Mouse (Mus musculus): ENCODE results near the gene Ace. TPM values are rescaled to one million over a fixed set of nuclear protein-coding genes. Genes with fewer than 3 reads are reported as not detected.

The Ace gene
- polyA plus RNA-seq, 1 experiment from 2014 or later: 3.1 TPM

DNA sequence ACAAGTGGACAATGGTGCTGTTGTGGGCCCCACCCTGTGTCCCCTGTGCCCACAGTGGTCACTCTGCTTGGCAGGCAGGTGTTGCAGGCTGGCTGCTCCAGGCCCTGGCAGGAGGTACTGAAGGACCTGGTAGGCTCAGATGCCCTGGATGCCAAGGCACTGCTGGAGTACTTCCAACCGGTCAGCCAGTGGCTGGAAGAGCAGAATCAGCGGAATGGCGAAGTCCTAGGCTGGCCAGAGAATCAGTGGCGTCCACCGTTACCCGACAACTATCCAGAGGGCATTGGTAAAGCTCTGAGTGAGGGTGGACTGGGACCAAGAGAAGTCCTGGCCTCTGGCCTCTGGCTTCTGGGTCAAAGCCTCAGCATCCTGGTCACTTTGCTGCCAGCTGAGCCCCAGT, 6.8 kb downstream of the Ace start:
- no peak for ATAC-seq (replicated peaks; ENCODE audit: extremely low read depth, insufficient read depth, low FRiP score)
- H3K36me3 ChIP-seq (ENCODE audit: control insufficient read depth, insufficient read depth): no peaks in the 10 kb centered on the region
- no peak overlapping the region for H3K9ac ChIP-seq (ENCODE audit: low read length)
- H3K27ac ChIP-seq (ENCODE audit: low read length): no peak overlapping the region
- H3K9me3 ChIP-seq (replicated peaks; ENCODE audit: control insufficient read depth, low read length): no peaks in the 10 kb centered on the region
- no peaks in the 10 kb centered on the region for H3K4me1 ChIP-seq (ENCODE audit: control insufficient read depth, insufficient read depth, low read length)
- H3K4me2 ChIP-seq (ENCODE audit: low read depth, low read length): no peak overlapping the region
- 80% methylated on average over 6 of the region's 6 CpGs for whole genome bisulfite sequencing
- peaks cover 19% of the 10 kb centered on the region for H3K27me3 ChIP-seq (ENCODE audit: control insufficient read depth, insufficient read depth, low read length)
- no peak overlapping the region for H3K4me3 ChIP-seq (ENCODE audit: low read length)

DNA sequence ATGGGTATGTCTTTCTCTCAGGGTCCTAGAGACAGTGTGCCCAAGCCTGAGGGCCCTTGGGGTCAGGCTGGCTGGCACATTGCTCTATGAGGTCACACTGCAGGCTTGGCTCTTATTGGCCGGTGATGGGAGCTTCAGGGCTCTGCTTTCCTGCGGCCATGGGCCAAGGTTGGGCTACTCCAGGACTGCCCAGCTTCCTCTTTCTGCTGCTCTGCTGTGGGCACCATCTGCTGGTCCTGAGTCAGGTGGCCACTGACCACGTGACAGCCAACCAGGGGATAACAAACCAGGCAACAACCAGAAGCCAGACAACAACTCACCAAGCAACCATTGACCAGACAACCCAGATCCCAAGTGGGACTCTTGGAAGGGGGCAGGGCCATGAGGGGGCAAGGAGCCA, 7.3 kb downstream of the Ace start:
- Histone ChIP-seq H3K9me3 (replicated peaks; ENCODE audit: control insufficient read depth, low read length) (no peaks in the 10 kb centered on the region), H3K27me3 (ENCODE audit: control insufficient read depth, insufficient read depth, low read length) (peaks cover 15% of the 10 kb centered on the region), H3K4me1 (ENCODE audit: control insufficient read depth, insufficient read depth, low read length) (no peaks in the 10 kb centered on the region), H3K36me3 (ENCODE audit: control insufficient read depth, insufficient read depth) (no peaks in the 10 kb centered on the region), H3K4me2 (ENCODE audit: low read depth, low read length) (no peak overlapping the region), H3K4me3 (ENCODE audit: low read length) (no peak overlapping the region), H3K27ac (ENCODE audit: low read length) (no peak overlapping the region), H3K9ac (ENCODE audit: low read length) (no peak overlapping the region)
- no peak for ATAC-seq (replicated peaks; ENCODE audit: extremely low read depth, insufficient read depth, low FRiP score)
- WGBS: 69% methylated on average over 3 of the region's 3 CpGs

DNA sequence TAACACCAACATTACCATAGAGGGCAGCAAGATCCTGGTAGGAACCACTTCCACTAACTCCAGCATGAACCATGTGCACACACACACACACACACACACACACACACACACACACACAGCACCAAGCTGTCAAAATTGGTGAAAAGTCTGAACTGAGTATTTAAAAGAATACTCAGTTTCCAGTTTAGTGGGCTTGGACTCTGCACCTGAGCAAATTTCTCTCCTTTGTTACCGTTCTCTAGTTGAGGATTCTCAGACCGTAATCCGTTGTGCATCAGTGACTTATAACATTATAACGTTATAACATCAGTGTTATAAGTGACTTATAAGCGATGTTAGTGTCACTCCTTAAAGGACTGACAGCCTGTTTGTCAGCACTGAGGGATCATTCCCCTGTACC, 7.9 kb downstream of the Ace start:
- Histone ChIP-seq H3K27me3 (ENCODE audit: control insufficient read depth, insufficient read depth, low read length) (peaks cover 15% of the 10 kb centered on the region), H3K4me2 (ENCODE audit: low read depth, low read length) (no peak overlapping the region), H3K4me1 (ENCODE audit: control insufficient read depth, insufficient read depth, low read length) (no peaks in the 10 kb centered on the region), H3K36me3 (ENCODE audit: control insufficient read depth, insufficient read depth) (no peaks in the 10 kb centered on the region), H3K9me3 (replicated peaks; ENCODE audit: control insufficient read depth, low read length) (no peaks in the 10 kb centered on the region), H3K27ac (ENCODE audit: low read length) (no peak overlapping the region), H3K9ac (ENCODE audit: low read length) (no peak overlapping the region), H3K4me3 (ENCODE audit: low read length) (no peak overlapping the region)
- no peak for ATAC-seq (replicated peaks; ENCODE audit: extremely low read depth, insufficient read depth, low FRiP score)
- WGBS: 85% methylated on average over 5 of the region's 5 CpGs

DNA sequence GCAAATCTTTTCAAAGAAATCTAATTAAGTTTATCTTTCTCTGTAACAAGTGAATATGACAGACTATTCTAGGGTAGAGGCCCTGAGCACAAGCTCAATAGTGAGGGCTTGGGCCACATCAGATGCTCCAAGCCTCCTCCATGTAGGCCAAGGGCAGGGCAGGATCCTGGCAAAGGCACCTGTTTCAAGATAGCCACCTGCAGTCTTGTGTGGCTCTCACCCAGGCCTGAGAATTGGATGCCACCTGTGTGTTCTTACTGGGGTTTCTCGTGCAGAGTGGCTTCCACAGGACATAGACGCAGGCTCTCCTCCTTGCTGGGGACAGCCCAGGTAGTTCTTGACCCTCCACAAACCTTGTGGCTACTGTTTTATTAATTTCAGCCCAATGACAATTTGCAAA, 10.5 kb downstream of the Ace start:
- Histone ChIP-seq H3K36me3 (ENCODE audit: control insufficient read depth, insufficient read depth) (no peaks in the 10 kb centered on the region), H3K9me3 (replicated peaks; ENCODE audit: control insufficient read depth, low read length) (no peaks in the 10 kb centered on the region), H3K4me3 (ENCODE audit: low read length) (no peak overlapping the region), H3K4me1 (ENCODE audit: control insufficient read depth, insufficient read depth, low read length) (no peaks in the 10 kb centered on the region), H3K27me3 (ENCODE audit: control insufficient read depth, insufficient read depth, low read length) (peaks cover 6% of the 10 kb centered on the region), H3K4me2 (ENCODE audit: low read depth, low read length) (no peak overlapping the region), H3K9ac (ENCODE audit: low read length) (no peak overlapping the region), H3K27ac (ENCODE audit: low read length) (no peak overlapping the region)
- 86% methylated on average over 2 of the region's 2 CpGs for WGBS
- ATAC-seq (replicated peaks; ENCODE audit: extremely low read depth, insufficient read depth, low FRiP score): no peak

DNA sequence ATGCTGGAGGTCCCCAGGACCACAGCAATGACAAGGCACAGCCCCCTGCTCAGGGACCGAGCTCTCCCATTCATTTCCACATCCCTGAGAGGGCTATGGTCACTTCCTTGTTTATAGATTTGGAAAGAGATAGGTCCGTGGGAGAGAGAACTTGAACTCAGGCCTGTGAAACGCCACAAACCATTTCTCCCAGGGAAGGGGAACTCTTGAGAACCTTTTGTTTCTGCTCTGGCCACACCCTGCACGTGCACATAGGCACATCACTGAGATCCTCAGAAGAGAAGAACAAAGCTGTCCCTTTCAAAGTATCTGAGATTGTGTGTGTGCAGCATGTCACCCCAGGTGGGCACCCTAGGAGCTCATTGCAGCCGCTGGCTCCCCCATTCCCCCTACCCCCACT, 10.9 kb downstream of the Ace start:
- 54% methylated on average over 5 of the region's 5 CpGs for WGBS
- H3K27me3 ChIP-seq (ENCODE audit: control insufficient read depth, insufficient read depth, low read length): peaks cover 6% of the 10 kb centered on the region
- no peak for ATAC-seq (replicated peaks; ENCODE audit: extremely low read depth, insufficient read depth, low FRiP score)
- no peak overlapping the region for H3K4me2 ChIP-seq (ENCODE audit: low read depth, low read length)
- H3K36me3 ChIP-seq (ENCODE audit: control insufficient read depth, insufficient read depth): no peaks in the 10 kb centered on the region
- no peak overlapping the region for H3K27ac ChIP-seq (ENCODE audit: low read length)
- H3K9ac ChIP-seq (ENCODE audit: low read length): no peak overlapping the region
- H3K4me1 ChIP-seq (ENCODE audit: control insufficient read depth, insufficient read depth, low read length): no peaks in the 10 kb centered on the region
- H3K4me3 ChIP-seq (ENCODE audit: low read length): no peak overlapping the region
- H3K9me3 ChIP-seq (replicated peaks; ENCODE audit: control insufficient read depth, low read length): no peaks in the 10 kb centered on the region

DNA sequence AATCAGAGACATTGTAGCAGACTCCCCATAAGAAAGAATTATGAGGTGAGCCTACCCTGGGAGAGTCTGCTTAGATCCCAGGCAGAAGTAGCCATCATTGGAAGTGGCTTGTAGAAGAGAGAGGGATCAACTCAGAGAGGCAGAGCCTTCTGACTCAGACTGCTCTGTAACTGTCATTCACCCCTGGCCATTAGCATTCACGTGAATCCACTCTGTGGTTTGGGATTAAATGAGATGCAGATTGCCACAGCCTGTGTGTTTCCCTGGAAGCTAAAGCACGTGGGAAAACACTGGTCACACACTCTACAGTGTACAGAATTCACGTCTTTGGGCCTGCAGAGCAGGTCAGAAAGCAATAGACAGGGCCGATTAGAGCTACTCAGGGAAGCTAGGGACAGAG, 16.7 kb downstream of the Ace start:
- H3K4me1 ChIP-seq (ENCODE audit: control insufficient read depth, insufficient read depth, low read length): 0 out of 2 replicates have a peak, but pooled peaks cover 2% of the 10 kb centered on the region
- H3K9me3 ChIP-seq (replicated peaks; ENCODE audit: control insufficient read depth, low read length): no peaks in the 10 kb centered on the region
- no peak overlapping the region for H3K9ac ChIP-seq (ENCODE audit: low read length)
- WGBS: 69% methylated on average over 4 of the region's 4 CpGs
- no peak overlapping the region for H3K4me2 ChIP-seq (ENCODE audit: low read depth, low read length)
- H3K4me3 ChIP-seq (ENCODE audit: low read length): no peak overlapping the region
- ATAC-seq (replicated peaks; ENCODE audit: extremely low read depth, insufficient read depth, low FRiP score): no peak
- H3K27me3 ChIP-seq (ENCODE audit: control insufficient read depth, insufficient read depth, low read length): peaks cover 3% of the 10 kb centered on the region; the same call in 1 of the 2 replicates
- no peak overlapping the region for H3K27ac ChIP-seq (ENCODE audit: low read length)
- no peaks in the 10 kb centered on the region for H3K36me3 ChIP-seq (ENCODE audit: control insufficient read depth, insufficient read depth)

DNA sequence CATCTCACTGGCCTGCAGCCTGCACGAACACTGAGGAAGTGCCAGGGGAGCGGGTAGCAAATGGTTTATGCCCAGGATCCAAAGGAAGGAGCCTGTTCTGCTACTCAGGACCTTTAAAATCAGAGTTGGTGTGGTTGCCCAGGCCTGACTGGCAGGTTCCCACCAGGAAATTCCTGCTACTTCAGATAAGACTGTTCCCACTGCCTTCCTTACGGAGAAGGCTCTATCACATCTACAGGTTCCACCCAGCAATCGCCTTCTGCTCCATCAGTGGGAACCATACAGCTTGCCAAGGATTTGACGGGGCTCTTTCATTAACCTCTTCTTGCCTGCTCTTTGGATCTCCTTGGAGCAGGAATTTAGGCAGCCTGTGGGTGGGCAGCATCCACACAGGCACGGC, 19.7 kb downstream of the Ace start:
- no peak overlapping the region for H3K9ac ChIP-seq (ENCODE audit: low read length)
- H3K4me3 ChIP-seq (ENCODE audit: low read length): no peak overlapping the region
- H3K27ac ChIP-seq (ENCODE audit: low read length): no peak overlapping the region
- WGBS: 52% methylated on average over 6 of the region's 6 CpGs
- 0 out of 2 replicates have a peak, but pooled peaks cover 2% of the 10 kb centered on the region for H3K4me1 ChIP-seq (ENCODE audit: control insufficient read depth, insufficient read depth, low read length)
- no peak for ATAC-seq (replicated peaks; ENCODE audit: extremely low read depth, insufficient read depth, low FRiP score)
- H3K36me3 ChIP-seq (ENCODE audit: control insufficient read depth, insufficient read depth): no peaks in the 10 kb centered on the region
- 0 out of 2 replicates have a peak, but pooled peaks cover 2% of the 10 kb centered on the region for H3K27me3 ChIP-seq (ENCODE audit: control insufficient read depth, insufficient read depth, low read length)
- no peak overlapping the region for H3K4me2 ChIP-seq (ENCODE audit: low read depth, low read length)
- no peaks in the 10 kb centered on the region for H3K9me3 ChIP-seq (replicated peaks; ENCODE audit: control insufficient read depth, low read length)

DNA sequence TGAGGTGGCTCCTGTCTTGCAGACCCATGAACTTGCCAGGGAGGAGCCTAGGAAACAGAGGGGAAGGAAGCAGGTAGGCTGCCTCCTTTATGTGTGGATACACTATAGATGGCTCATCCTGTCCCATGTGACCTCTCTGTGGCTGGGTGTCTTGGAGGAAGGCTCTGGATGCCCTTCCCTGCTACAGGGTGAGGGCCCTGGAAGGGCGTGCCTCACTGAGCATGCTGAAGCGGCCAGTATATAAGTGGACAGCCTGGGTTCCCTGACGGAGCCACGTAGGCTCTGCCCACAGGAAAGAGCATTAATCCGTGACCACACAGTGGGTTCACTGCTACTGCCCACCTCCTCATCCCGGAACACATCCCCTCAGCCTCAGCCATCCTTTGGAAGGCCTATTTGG, 21.7 kb downstream of the Ace start:
- no peak for ATAC-seq (replicated peaks; ENCODE audit: extremely low read depth, insufficient read depth, low FRiP score)
- WGBS: 79% methylated on average over 6 of the region's 6 CpGs

DNA sequence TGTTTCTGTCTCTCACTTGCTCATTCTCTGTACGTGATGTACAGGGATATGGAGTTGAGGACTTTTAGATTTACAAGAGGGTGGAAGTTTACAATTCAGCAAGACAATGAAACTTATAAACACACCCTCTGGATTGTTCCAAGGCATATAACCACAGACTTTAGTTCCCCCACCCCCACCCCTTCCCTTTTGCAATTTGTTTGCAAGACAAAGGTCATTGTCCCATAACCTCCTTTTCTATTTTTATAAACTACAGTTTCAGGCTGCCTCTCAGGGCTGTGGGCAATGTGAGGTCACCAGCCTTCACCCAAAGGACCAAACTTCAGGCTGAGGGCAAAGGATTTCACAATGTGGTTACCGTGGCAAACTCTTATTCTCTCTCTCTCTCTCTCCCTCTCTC, 22.5 kb downstream of the Ace start:
- Histone ChIP-seq H3K4me2 (ENCODE audit: low read depth, low read length) (no peak overlapping the region), H3K9ac (ENCODE audit: low read length) (no peak overlapping the region), H3K36me3 (ENCODE audit: control insufficient read depth, insufficient read depth) (no peaks in the 10 kb centered on the region), H3K27me3 (ENCODE audit: control insufficient read depth, insufficient read depth, low read length) (no peaks in the 10 kb centered on the region), H3K4me1 (ENCODE audit: control insufficient read depth, insufficient read depth, low read length) (0 out of 2 replicates have a peak, but pooled peaks cover 2% of the 10 kb centered on the region), H3K27ac (ENCODE audit: low read length) (no peak overlapping the region), H3K9me3 (replicated peaks; ENCODE audit: control insufficient read depth, low read length) (no peaks in the 10 kb centered on the region), H3K4me3 (ENCODE audit: low read length) (no peak overlapping the region)
- ATAC-seq (replicated peaks; ENCODE audit: extremely low read depth, insufficient read depth, low FRiP score): no peak
- WGBS: 73% methylated on average over 2 of the region's 2 CpGs

More for the DNA sequence above, 21.7 kb downstream of the Ace start:
- Histone ChIP-seq H3K27ac (ENCODE audit: low read length) (no peak overlapping the region), H3K4me2 (ENCODE audit: low read depth, low read length) (no peak overlapping the region), H3K4me1 (ENCODE audit: control insufficient read depth, insufficient read depth, low read length) (0 out of 2 replicates have a peak, but pooled peaks cover 2% of the 10 kb centered on the region), H3K4me3 (ENCODE audit: low read length) (no peak overlapping the region), H3K27me3 (ENCODE audit: control insufficient read depth, insufficient read depth, low read length) (0 out of 2 replicates have a peak, but pooled peaks cover 2% of the 10 kb centered on the region), H3K36me3 (ENCODE audit: control insufficient read depth, insufficient read depth) (no peaks in the 10 kb centered on the region), H3K9ac (ENCODE audit: low read length) (no peak overlapping the region), H3K9me3 (replicated peaks; ENCODE audit: control insufficient read depth, low read length) (no peaks in the 10 kb centered on the region)

DNA sequence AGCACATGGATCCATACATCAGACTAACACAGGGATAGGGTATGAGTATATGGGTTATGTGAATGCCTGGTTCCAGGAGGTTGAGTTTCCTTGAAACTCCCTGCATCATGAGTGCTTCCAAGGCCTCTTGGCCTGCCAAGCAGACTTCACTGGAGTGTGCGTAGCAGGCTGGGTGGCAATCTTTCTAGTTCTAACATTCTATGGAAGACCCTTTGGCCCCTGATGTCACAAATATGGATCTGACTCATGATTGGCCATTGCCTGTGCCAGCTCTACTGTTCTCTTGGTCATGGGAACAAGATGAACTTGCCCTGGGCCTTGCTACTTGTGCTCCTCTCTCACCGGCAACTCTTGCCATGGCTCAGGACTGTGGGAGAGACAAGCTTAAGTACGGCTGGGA, 26.6 kb downstream of the Ace start, which contains the start of gene Ace3:
Gene Ace3 (plus strand): TSS at position 301 of the 400 bp plus-strand sequence.
- Histone ChIP-seq H3K4me1 (ENCODE audit: control insufficient read depth, insufficient read depth, low read length) (no peaks in the 10 kb centered on the region), H3K27me3 (ENCODE audit: control insufficient read depth, insufficient read depth, low read length) (no peaks in the 10 kb centered on the region), H3K27ac (ENCODE audit: low read length) (no peak within 1 kb of the TSS), H3K36me3 (ENCODE audit: control insufficient read depth, insufficient read depth) (no peaks in the 10 kb centered on the region), H3K9me3 (replicated peaks; ENCODE audit: control insufficient read depth, low read length) (no peaks in the 10 kb centered on the region), H3K4me3 (ENCODE audit: low read length) (no peak within 1 kb of the TSS), H3K9ac (ENCODE audit: low read length) (no peak within 1 kb of the TSS), H3K4me2 (ENCODE audit: low read depth, low read length) (no peak within 1 kb of the TSS)
- no peak for ATAC-seq (replicated peaks; ENCODE audit: extremely low read depth, insufficient read depth, low FRiP score)
- WGBS: 83% methylated on average over 3 of the region's 3 CpGs

Data from heart, embryonic 16.5 days (tissue).